Mouse (Mus musculus): ENCODE data around the gene Usp53. TPM values are rescaled to one million over a fixed set of nuclear protein-coding genes. Genes with fewer than 3 reads are reported as not detected.

The Usp53 gene
- polyA plus RNA-seq (2017; shearing (Covaris generic)), result 10 to 100 TPM; 14.9 to 18.4 TPM

DNA sequence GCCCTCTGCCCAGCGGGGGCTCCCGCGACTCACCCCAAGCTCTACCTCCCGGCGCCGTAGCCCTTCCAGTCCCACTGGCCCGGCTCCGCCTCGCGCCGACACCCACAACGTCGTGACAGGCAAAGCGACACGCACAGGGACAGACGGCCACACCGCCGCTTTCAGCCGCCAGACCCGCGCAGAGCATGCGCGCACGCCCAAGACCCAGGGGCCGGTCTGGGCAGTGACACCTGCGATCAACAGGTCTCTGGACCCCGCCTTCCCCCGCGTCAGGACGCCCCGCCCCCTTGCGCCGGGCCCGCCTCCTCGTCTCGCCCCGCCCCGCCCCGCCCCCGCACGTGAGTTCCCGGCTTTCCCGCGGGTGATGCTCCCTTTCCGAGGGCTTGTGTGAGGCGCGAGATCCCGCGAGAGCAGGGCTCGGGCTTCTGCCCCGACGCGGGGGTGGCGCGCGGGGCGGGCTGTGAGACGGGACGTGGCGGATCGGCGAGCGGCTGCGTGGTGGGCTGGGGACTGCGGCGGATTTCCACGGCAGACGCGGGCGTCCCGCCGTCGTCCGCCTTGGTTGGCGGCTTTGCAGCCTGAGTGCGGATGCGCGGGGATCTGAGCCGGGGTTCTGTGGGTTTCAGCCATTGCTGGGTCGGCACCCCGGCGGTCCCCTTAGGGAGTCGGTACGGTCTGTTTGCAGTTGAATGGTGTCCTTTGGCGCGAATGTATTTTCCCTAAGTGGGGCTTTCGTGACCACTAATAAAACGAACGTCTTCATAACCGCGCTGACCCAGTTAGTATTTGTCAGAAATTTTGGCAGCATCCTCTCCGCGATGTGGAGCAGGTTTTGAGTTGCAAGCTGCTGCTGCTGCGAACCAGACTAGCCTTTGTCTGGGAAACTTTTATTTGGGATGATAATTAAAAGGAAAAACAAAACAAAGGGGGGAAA lies at the start of gene Usp53:
Gene Usp53, minus strand, starts transcription at position 262 of the 934 bp plus-strand sequence.
- ATAC-seq, result peak; percentile 80

DNA sequence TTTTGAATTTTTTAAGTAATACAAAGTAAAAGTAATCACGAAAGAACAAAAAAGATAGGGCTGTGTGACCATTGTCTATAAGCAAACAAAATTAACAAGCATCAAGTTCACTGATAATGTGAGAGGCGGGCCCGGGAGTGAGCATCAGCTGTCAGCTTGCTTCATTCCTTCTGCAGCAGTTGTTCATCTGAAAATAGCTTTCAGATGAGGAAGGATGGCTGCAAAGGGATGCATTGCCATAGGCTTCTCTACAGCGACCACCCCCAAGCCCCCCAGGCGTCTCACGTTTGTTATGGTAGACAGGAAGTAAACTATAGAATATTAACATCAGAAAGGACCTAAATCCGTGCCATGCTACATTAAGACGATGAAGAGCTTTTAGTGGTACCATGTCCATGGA lies 49.5 kb upstream of the Usp53 start:
- ATAC-seq, result no peak

- no peak for ATAC-seq
These were observed 41.3 kb upstream of the Usp53 start for GRCm38 (mm10) chr3:123025634-123026033.

DNA sequence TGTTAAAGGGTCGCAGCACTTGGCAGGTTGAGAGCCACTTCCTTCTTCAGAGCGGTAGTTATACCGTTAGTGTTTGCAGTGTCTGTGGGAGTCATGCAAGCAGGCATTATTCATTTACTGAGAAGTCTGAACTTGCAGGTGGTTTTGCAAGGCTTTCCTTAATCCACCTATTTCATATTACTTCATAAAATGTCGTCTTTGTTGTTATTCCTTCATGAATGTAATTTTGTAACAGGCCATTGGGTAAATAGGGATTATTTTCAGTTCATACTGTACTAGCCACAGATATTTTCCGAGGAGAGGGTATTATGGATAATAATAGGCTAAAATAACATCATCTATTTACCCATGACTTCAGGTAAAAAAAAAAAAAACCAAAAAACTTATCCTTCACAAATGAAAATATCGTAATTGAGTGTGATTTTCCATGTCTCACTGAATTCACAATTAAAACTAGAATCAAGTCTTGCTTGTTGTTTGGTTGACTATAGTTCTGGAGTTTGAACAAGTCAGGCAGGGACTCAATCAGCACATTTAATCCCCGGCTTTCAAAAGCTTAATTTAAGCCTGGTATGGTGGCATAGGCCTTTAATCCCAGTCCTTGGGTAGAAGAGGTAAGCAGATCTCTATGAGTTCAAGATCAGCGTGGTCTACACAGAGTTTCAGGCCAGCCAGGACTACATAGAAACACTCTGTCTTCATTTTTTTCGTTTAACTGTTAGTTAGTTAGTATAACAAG lies 40.4 kb upstream of the Usp53 start:
- no peak for ATAC-seq

- ATAC-seq, result no peak
These were observed 34.5 kb upstream of the Usp53 start for GRCm38 (mm10) chr3:123018792-123019191.

GRCm38 (mm10) chr3:123013476-123013875 lies 29.2 kb upstream of the Usp53 start:
- ATAC-seq, result no peak

DNA sequence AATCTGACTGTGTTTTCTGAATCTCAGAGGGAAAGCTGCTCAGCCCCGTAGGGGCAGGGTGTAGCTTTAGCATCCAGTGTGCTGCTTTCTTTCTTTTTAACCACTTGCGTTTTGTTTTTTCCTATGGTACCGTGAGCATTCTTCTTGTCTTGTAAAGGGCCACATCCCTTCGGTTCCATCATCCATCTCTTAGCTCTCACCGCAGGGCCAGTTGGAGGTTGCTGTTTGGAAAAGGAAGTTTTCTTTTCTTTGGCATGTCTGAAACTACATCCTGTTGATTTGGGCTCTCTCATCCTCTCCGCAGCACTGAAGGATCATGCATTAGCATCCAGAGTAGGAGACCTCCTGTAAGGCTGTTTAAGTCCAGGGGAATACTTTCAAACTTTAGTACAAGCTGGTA lies 25.1 kb upstream of the Usp53 start:
- ATAC-seq, result no peak

GRCm38 (mm10) chr3:123007386-123007785 lies 23.1 kb upstream of the Usp53 start:
- no peak for ATAC-seq

GRCm38 (mm10) chr3:123001053-123001452 lies 16.7 kb upstream of the Usp53 start:
- no peak for ATAC-seq

DNA sequence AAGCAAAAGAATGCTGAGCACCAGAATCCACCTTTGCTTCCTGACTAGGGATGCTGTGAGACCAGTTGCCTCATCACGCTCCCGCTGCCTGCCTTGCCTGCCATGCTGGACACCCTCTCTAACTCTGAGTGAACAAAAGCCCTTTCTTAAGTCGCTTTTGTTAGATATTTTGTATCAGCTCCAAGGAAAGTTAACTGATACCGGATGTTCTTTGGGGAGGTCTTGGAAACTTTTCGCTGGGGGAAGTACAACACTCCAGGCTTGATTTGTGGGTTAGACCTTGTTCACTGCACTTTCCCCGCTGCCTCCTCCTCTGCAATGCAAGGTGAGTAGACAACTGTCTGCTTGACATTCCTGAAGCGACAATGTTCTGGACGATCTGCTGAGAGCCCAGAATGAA lies 14.2 kb upstream of the Usp53 start:
- ATAC-seq, result no peak

DNA sequence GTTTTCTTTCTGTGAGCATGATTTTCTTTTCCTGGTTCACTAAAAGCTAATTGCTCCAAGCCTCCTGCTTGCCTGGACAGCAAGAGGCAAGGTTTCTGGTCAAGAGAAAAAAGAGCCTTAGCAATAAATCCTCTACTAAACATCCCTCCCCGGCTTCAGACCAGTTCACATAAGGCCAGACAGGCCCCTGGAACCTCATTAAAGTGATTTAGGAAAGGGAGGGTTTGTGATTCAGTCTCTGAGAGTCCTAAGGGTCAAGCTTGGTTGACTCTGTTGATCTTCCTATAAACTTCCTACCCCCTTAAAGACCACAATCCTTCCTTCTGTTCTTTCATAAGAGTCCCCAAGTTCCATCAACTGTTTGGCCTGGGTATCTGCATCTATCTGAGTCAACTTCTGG lies 12.7 kb upstream of the Usp53 start:
- no peak for ATAC-seq

DNA sequence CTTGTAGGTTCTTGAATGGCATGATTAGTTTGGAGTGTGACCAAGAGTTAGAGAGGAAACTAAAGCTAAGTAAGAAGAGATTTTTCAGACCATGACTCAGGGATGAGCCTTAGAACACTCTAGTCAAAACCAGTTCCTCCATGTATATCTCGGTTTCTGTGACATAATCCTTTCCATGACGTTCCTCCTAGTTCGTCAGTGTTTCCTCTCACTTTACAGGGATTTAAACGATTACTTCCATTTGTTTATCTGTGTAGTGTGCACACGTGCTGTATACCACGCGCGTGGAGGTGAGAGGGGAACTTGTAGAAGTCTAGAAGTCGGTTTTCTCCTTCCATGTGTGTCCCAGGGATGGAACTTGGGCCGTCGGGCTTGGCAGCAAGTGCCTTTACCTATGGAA lies 2.6 kb upstream of the Usp53 start:
- ATAC-seq, result no peak

- no peak for ATAC-seq
These were observed 2.1 kb upstream of the Usp53 start for GRCm38 (mm10) chr3:122986386-122986785.

DNA sequence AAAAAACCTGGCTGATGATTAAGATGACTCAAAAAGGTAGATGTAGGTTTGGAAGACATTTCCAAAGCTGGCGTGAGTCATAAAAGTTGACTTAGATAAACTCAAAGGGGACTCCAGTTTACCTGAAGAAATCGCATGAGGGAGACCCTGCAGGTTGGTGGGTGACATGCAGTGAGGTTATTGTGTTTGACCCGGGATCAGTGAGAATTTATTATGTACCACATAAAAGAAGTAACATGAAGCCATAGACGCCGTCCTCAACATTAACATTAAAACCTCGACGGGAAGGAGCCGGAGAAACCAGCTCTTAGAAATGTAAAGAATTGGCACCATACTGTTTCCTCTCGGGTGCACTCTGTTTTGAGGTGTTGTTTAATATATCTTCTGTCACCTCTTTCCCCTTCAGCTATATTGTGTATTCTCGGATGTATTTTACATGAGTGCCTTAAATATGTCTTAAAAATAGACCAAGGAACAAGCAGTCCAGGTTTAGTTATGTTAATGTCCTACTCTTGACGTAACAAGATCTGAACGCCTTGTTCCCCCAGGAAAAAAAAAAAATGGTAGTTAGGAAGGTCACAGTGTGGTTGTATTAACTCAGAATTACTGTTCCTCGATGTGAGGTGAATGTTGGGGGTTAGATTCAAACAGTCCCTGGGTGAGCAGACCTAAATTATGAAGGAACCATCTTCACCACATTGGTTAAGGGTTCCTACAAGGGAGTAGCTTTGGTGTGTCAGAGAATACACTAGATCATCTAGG lies 1.1 kb upstream of the Usp53 start:
- no peak for ATAC-seq

DNA sequence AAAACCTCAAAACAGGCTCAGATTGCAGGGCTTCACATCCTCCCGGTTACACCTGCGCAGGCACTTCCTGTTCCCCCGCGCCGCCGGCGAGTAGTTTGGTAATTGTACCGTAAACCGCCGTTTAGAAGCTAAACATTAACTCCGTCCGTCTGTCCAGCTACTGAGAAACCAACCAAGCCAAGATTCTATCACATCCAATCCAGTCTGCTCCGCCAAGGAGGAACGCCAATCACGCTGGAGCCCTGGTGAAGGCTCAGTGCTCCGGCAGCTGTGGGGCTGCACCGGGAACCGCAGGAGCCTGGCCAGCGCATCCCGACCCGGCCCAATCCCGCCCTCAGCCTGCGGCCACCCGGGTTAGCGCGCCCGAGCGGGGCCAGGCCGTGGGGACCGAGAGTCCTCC lies 461 bp downstream of the Usp53 start:
- ATAC-seq, result peak; percentile 58

DNA sequence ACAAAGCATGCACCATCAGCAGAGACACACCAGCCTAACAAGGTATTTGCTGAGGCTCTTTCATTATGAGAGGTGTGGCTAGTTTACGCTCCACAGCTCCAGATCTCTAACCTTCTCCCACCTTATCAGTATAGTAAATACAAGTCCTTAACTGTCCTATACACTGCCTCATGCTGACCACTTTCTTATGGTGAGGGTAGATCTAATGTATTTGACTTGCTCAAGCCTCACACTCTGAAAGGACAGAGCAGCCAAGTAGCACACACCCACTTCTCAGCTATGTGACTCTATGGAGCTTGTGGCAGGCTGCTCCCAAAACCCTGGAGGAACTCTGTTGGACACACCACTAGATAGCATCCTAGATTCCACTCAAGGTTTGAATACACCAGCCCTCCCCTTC lies 8.3 kb downstream of the Usp53 start:
- no peak for ATAC-seq

DNA sequence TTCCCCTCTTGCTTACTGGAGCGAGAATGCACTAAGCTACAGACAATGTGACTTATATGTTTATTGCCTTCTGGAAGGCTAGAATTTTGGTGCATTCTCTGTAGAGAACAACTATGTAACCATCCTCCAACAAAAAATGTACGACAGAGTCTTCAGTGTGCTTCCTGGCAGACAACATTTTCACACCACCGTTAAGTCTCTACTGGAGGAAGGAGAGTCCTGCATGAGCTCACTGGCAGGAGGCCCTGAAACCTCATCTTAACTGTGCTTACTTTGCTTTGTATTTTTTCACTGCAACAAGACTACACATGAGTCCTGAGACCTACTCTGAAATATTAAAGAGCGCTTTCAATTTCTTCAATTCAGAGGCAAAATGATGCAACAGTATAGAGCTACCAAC lies 8.9 kb downstream of the Usp53 start:
- ATAC-seq, result no peak

GRCm38 (mm10) chr3:122974833-122975232 lies 9.5 kb downstream of the Usp53 start:
- no peak for ATAC-seq

DNA sequence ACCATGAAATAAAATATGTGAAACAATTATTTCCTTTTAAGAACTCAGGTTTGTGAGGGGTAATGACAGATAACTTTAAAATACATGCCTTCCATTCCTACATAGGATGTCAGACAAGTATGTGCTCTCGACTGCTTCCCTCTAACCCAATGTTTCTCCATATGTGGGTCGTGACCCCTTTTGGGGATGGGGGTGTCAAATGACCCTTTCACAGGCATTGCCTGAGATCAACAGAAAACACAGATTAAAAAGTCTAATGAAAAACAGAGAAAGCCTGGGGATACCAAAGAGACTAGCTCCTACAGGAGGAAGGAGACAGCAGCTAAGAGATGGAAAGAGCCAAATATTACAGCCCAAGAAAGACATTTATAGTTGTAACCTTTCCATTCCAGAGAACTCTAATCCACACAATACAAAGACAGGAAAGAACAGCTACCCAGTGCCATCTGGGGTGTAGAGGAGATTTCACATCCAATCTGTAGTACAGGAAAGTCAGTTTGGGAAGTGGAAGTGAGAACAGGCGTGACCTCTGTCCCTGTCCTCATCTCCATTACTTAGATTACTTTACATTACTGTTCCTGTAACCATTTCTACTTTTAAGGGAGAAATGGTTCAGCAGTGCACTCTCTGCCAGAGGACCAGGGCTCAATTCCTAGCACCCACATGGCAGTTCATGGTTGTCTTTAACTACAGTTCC lies 12.0 kb downstream of the Usp53 start:
- ATAC-seq, result no peak

DNA sequence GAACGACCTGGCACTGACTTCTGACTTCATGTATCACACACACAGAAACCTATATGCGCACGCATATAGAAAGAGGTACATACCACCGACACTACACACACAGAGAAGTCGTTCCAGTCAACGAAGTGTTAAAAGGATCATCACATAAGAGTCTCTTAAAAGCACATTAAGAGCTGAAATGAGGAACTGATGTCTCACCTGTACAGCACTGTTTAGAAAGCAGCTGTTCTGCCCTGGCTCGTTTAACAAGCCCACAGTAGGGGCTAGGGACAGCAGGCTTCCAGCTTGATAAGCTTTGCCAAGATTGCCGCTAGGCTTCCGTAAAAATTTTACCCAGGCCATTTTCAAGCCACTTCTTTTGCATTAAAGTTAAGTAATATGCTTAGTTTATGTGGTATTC lies 15.9 kb downstream of the Usp53 start:
- ATAC-seq, result no peak

- no peak for ATAC-seq
These were observed 20.0 kb downstream of the Usp53 start for GRCm38 (mm10) chr3:122964301-122964700.

DNA sequence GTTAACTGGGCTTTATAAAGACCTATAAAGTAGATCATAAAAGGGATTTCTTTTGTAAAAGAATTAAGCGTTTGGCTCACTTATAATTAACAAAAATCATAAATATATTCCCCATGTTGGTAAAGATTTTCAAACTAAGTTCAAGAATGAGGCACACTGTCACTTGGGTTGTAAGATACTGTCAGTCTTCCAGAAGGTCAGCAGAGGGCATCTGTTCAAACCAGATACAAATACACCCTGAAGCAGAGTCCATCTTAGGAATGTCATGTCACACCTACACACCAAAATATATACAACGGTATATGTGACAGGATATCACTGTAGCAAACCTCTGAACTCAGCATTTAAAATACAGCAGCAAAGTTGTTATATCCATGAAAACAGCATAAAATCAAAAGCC lies 34.2 kb downstream of the Usp53 start:
- no peak for ATAC-seq

Measured in CD4-positive, CD25-positive, alpha-beta regulatory T cell, adult 4 months (primary cell).